Mouse (Mus musculus): ENCODE data around the gene Pla2g6.

Pla2g6 gene

GRCm38 (mm10) chr15:79322281-79322990 lies 5.8 kb downstream of the Pla2g6 start:
- peak; percentile 60 for DNase-seq (ENCODE audit: low read depth)

- no peak for DNase-seq (ENCODE audit: low read depth)
Observed at GRCm38 (mm10) chr15:79321733-79322190, 6.4 kb downstream of the Pla2g6 start.

GRCm38 (mm10) chr15:79313848-79314369 lies 14.3 kb downstream of the Pla2g6 start:
- no peak for DNase-seq (ENCODE audit: low read depth)

- no peak for DNase-seq (ENCODE audit: low read depth)
Observed at GRCm38 (mm10) chr15:79307861-79308260, 20.3 kb downstream of the Pla2g6 start.

GRCm38 (mm10) chr15:79306043-79306637 lies 22.1 kb downstream of the Pla2g6 start:
- DNase-seq (ENCODE audit: low read depth), result no peak

- no peak for DNase-seq (ENCODE audit: low read depth)
Observed at GRCm38 (mm10) chr15:79304832-79305231, 23.4 kb downstream of the Pla2g6 start.

GRCm38 (mm10) chr15:79303725-79304124 lies 24.5 kb downstream of the Pla2g6 start:
- DNase-seq (ENCODE audit: low read depth), result no peak

GRCm38 (mm10) chr15:79299563-79300155 lies 28.5 kb downstream of the Pla2g6 start:
- peak; percentile 83 for DNase-seq (ENCODE audit: low read depth)

- no peak for DNase-seq (ENCODE audit: low read depth)
Observed at GRCm38 (mm10) chr15:79298553-79298952, 29.6 kb downstream of the Pla2g6 start.

- no peak for DNase-seq (ENCODE audit: low read depth)
Observed at GRCm38 (mm10) chr15:79292779-79293178, 35.4 kb downstream of the Pla2g6 start.

- no peak for DNase-seq (ENCODE audit: low read depth)
Observed at GRCm38 (mm10) chr15:79290340-79290739, 37.9 kb downstream of the Pla2g6 start.

GRCm38 (mm10) chr15:79289441-79289840 lies 38.7 kb downstream of the Pla2g6 start:
- DNase-seq (ENCODE audit: low read depth), result no peak

- no peak for DNase-seq (ENCODE audit: low read depth)
Observed at GRCm38 (mm10) chr15:79288387-79288786, 39.8 kb downstream of the Pla2g6 start.

GRCm38 (mm10) chr15:79287091-79287490 lies 41.1 kb downstream of the Pla2g6 start:
- DNase-seq (ENCODE audit: low read depth), result no peak

GRCm38 (mm10) chr15:79286141-79286540 lies 42.0 kb downstream of the Pla2g6 start:
- DNase-seq (ENCODE audit: low read depth), result no peak

- DNase-seq (ENCODE audit: low read depth), result no peak
Observed at GRCm38 (mm10) chr15:79285399-79285798, 42.8 kb downstream of the Pla2g6 start, which contains the start of gene Baiap2l2. Baiap2l2 (minus strand) TSS chr15:79285537.

GRCm38 (mm10) chr15:79283371-79283770 lies 44.8 kb downstream of the Pla2g6 start:
- DNase-seq (ENCODE audit: low read depth), result no peak

- no peak for DNase-seq (ENCODE audit: low read depth)
Observed at GRCm38 (mm10) chr15:79282434-79282833, 45.8 kb downstream of the Pla2g6 start.

GRCm38 (mm10) chr15:79281389-79281788 lies 46.8 kb downstream of the Pla2g6 start:
- peak; percentile 47 for DNase-seq (ENCODE audit: low read depth)

GRCm38 (mm10) chr15:79280850-79281249 lies 47.3 kb downstream of the Pla2g6 start:
- DNase-seq (ENCODE audit: low read depth), result peak; percentile 45

GRCm38 (mm10) chr15:79280209-79280608 lies 48.0 kb downstream of the Pla2g6 start:
- peak; percentile 58 for DNase-seq (ENCODE audit: low read depth)

- no peak for DNase-seq (ENCODE audit: low read depth)
Observed at GRCm38 (mm10) chr15:79277728-79278127, 50.5 kb downstream of the Pla2g6 start.

GRCm38 (mm10) chr15:79273020-79273419 lies 55.2 kb downstream of the Pla2g6 start:
- no peak for DNase-seq (ENCODE audit: low read depth)
